ENCODE assay signal across 21 mouse cellular contexts in genomic region chr11:8772541-8772940, GRCm38 (mm10).
A peak's percentile ranks its signal among the peaks of the same experiment; 100 is the strongest.
DNase-seq lines count a peak whose midpoint lies in the region; ATAC-seq lines count a peak whose summit lies in the region.
"Had no signal": no experiment of that assay in that cellular context is flagged by ENCODE, and none has a peak within 500 bp of the region (broad histone marks: within the 10 kb centered on the region; RNA-seq: fewer than 3 reads in every experiment).

No protein-coding gene starts in this region.

- H3K27me3 ChIP-seq in heart, embryonic 12.5 days (replicated peaks) = no peaks in the 10 kb centered on the region; the same call in 1 of the 2 replicates
- H3K27me3 ChIP-seq in lung, embryonic 16.5 days (ENCODE audit: control insufficient read depth, insufficient read depth, low read depth, low read length) = no peaks in the 10 kb centered on the region
- H3K27me3 ChIP-seq in heart, embryonic 16.5 days (ENCODE audit: control insufficient read depth, insufficient read depth, low read length) = no peaks in the 10 kb centered on the region; the same call in 1 of the 2 replicates
- H3K27me3 ChIP-seq: embryonic facial prominence, embryonic 13.5 days; forebrain, embryonic 12.5 days; kidney, embryonic 15.5 days; limb, embryonic 12.5 days; midbrain, embryonic 13.5 days had no signal

- H3K4me2 ChIP-seq in heart, embryonic 12.5 days = no peak overlapping the region
- H3K4me2 ChIP-seq in lung, embryonic 16.5 days (ENCODE audit: low read depth, low read length) = no peak overlapping the region
- H3K4me2 ChIP-seq in heart, embryonic 16.5 days (ENCODE audit: low read depth, low read length) = peak overlapping the region; percentile 23
- H3K4me2 ChIP-seq: embryonic facial prominence, embryonic 13.5 days; forebrain, embryonic 12.5 days; kidney, embryonic 15.5 days; limb, embryonic 12.5 days; liver, embryonic 11.5 days; midbrain, embryonic 13.5 days had no signal

- ATAC-seq in heart, embryonic 12.5 days (ENCODE audit: insufficient number of reproducible peaks, low FRiP score) = no peak
- ATAC-seq in lung, embryonic 16.5 days (ENCODE audit: low read depth) = peak; percentile 68
- peak; percentile 69; the same call in 1 of the 2 replicates for ATAC-seq in heart, embryonic 16.5 days (replicated peaks; ENCODE audit: extremely low read depth, insufficient read depth, low FRiP score)
- ATAC-seq: hindbrain, embryonic 16.5 days; liver, postnatal 0 days; midbrain, embryonic 13.5 days had no signal

- peak; percentile 95 for DNase-seq in heart, adult 11 months
- DNase-seq in lung, postnatal 4 days = no peak
- peak; percentile 38 for DNase-seq in heart, postnatal 4 days
- no peak for DNase-seq in yolk sac, embryonic 10.5 days (ENCODE audit: low spot score)
- DNase-seq: adrenal gland, postnatal 25 days; cerebellum, adult 9-10 months; kidney, adult 11 months; kidney, postnatal 36 days; liver, postnatal 0 days; right cerebral cortex, postnatal 14 days had no signal

- no peaks in the 10 kb centered on the region for H3K36me3 ChIP-seq in heart, embryonic 12.5 days
- no peaks in the 10 kb centered on the region for H3K36me3 ChIP-seq in lung, embryonic 16.5 days (ENCODE audit: control insufficient read depth, insufficient read depth, low read length)
- no peaks in the 10 kb centered on the region for H3K36me3 ChIP-seq in heart, embryonic 16.5 days (ENCODE audit: control insufficient read depth, insufficient read depth)
- H3K36me3 ChIP-seq: embryonic facial prominence, embryonic 13.5 days; forebrain, embryonic 12.5 days; kidney, embryonic 15.5 days; limb, embryonic 12.5 days; midbrain, embryonic 13.5 days had no signal

- no peak overlapping the region for H3K27ac ChIP-seq in heart, embryonic 12.5 days (ENCODE audit: poor library complexity, severe bottlenecking)
- H3K27ac ChIP-seq in lung, embryonic 16.5 days (ENCODE audit: low read length) = no peak overlapping the region
- H3K27ac ChIP-seq in heart, embryonic 16.5 days (ENCODE audit: low read length) = no peak overlapping the region
- H3K27ac ChIP-seq: embryonic facial prominence, embryonic 13.5 days; forebrain, embryonic 12.5 days; kidney, embryonic 15.5 days; midbrain, embryonic 13.5 days had no signal

- H3K4me1 ChIP-seq in heart, embryonic 12.5 days (replicated peaks) = peaks cover 7% of the 10 kb centered on the region; the same call in 1 of the 2 replicates
- peaks cover 8% of the 10 kb centered on the region for H3K4me1 ChIP-seq in lung, embryonic 16.5 days (replicated peaks; ENCODE audit: control insufficient read depth, insufficient read depth, low read length)
- H3K4me1 ChIP-seq in heart, embryonic 16.5 days (ENCODE audit: control insufficient read depth, insufficient read depth, low read length) = peaks cover 5% of the 10 kb centered on the region
- H3K4me1 ChIP-seq: forebrain, embryonic 12.5 days; midbrain, embryonic 13.5 days had no signal

- H3K4me3 ChIP-seq in heart, embryonic 12.5 days = no peak overlapping the region
- no peak overlapping the region for H3K4me3 ChIP-seq in lung, embryonic 16.5 days (ENCODE audit: low read length)
- H3K4me3 ChIP-seq in heart, embryonic 16.5 days (ENCODE audit: low read length) = no peak overlapping the region
- H3K4me3 ChIP-seq: embryonic facial prominence, embryonic 13.5 days; erythroblast, embryonic 14.5 days; forebrain, embryonic 12.5 days; kidney, embryonic 15.5 days; limb, embryonic 12.5 days; midbrain, embryonic 13.5 days had no signal

- no peaks in the 10 kb centered on the region for H3K9me3 ChIP-seq in heart, embryonic 12.5 days (replicated peaks)
- no peaks in the 10 kb centered on the region for H3K9me3 ChIP-seq in lung, embryonic 16.5 days (ENCODE audit: control insufficient read depth, low read length)
- H3K9me3 ChIP-seq in heart, embryonic 16.5 days (replicated peaks; ENCODE audit: control insufficient read depth, low read length) = no peaks in the 10 kb centered on the region
- H3K9me3 ChIP-seq: embryonic facial prominence, embryonic 13.5 days; forebrain, embryonic 12.5 days; kidney, embryonic 15.5 days; limb, embryonic 12.5 days; midbrain, embryonic 13.5 days had no signal

- no peak overlapping the region for H3K9ac ChIP-seq in heart, embryonic 12.5 days
- H3K9ac ChIP-seq in lung, embryonic 16.5 days (ENCODE audit: low read length) = no peak overlapping the region
- no peak overlapping the region for H3K9ac ChIP-seq in heart, embryonic 16.5 days (ENCODE audit: low read length)
- H3K9ac ChIP-seq: embryonic facial prominence, embryonic 13.5 days; forebrain, embryonic 12.5 days; kidney, embryonic 15.5 days; limb, embryonic 12.5 days; liver, postnatal 0 days; midbrain, embryonic 13.5 days had no signal

- WGBS in heart, embryonic 12.5 days = 56% methylated on average over 5 of the region's 5 CpGs
- 42% methylated on average over 5 of the region's 5 CpGs for WGBS in lung, embryonic 16.5 days
- 34% methylated on average over 5 of the region's 5 CpGs for WGBS in heart, embryonic 16.5 days

Comparison
In these comparisons a context has a peak if more than half of its experiments do, and no peak if none do; other contexts are left out.
1. DNase-seq: peak in heart, adult 11 months (single experiment) and heart, postnatal 4 days (single experiment); none in lung, postnatal 4 days (0 of 2) and yolk sac, embryonic 10.5 days (single experiment).